Mouse (Mus musculus) testis, adult 2 months (tissue): ENCODE data around the gene Tekt5.

Experiments
- CTCF ChIP-seq: fragments of 200-500 bp; IDR thresholded peaks from 2 replicates; pipeline ENCODE4 v1.5.1; 2012; ENCODE audit warnings: low read depth, mild to moderate bottlenecking, inconsistent platforms, low read length, moderate library complexity; ENCODE audit not compliant: control insufficient read depth, insufficient read depth, insufficient replicate concordance
- POLR2A ChIP-seq: fragments of 200-500 bp; IDR thresholded peaks from 2 replicates; pipeline ENCODE4 v1.6.1; 2012; ENCODE audit warnings: low read depth, mild to moderate bottlenecking, inconsistent platforms, low read length, moderate library complexity; ENCODE audit not compliant: control insufficient read depth

- TF ChIP-seq POLR2A (peak; percentile 35; the same call in 1 of the 2 replicates), CTCF (no peak)
These were observed 11.2 kb downstream of the Tekt5 start for GRCm38 (mm10) chr16:10384060-10384497.
